Mouse (Mus musculus) ovary, postnatal 36 days (tissue): ENCODE measurements around the gene Hmx2.

Experiments
- DNase-seq: peaks from one replicate; pipeline ENCODE4 v3.0.0; 2022; ENCODE audit warnings: low spot score, mixed read lengths

Gene Hmx2

GRCm38 (mm10) chr7:131556541-131557271 is 8.1 kb downstream of the Hmx2 start:
- peak; percentile 26 for DNase-seq

- DNase-seq, result no peak
Measured at GRCm38 (mm10) chr7:131557751-131558150, 9.2 kb downstream of the Hmx2 start.

- peak; percentile 83 for DNase-seq
Measured at GRCm38 (mm10) chr7:131559986-131560696, 11.6 kb downstream of the Hmx2 start, which contains the start of gene Bub3. Bub3 (plus strand) TSS chr7:131560222.

GRCm38 (mm10) chr7:131560697-131561042 is 12.1 kb downstream of the Hmx2 start:
- DNase-seq, result no peak

- DNase-seq, result no peak
Measured at GRCm38 (mm10) chr7:131575246-131575645, 26.7 kb downstream of the Hmx2 start.

- DNase-seq, result no peak
Measured at GRCm38 (mm10) chr7:131582178-131582577, 33.6 kb downstream of the Hmx2 start.

GRCm38 (mm10) chr7:131585551-131585950 is 37.0 kb downstream of the Hmx2 start:
- DNase-seq, result no peak

- no peak for DNase-seq
Measured at GRCm38 (mm10) chr7:131597779-131598482, 49.4 kb downstream of the Hmx2 start.

- DNase-seq, result peak; percentile 6
Measured at GRCm38 (mm10) chr7:131598483-131598824, 49.9 kb downstream of the Hmx2 start.

GRCm38 (mm10) chr7:131602106-131602505 is 53.5 kb downstream of the Hmx2 start:
- no peak for DNase-seq

GRCm38 (mm10) chr7:131603186-131603585 is 54.6 kb downstream of the Hmx2 start:
- DNase-seq, result no peak

GRCm38 (mm10) chr7:131604946-131605345 is 56.4 kb downstream of the Hmx2 start:
- no peak for DNase-seq

GRCm38 (mm10) chr7:131605481-131605880 is 56.9 kb downstream of the Hmx2 start:
- DNase-seq, result no peak
